Mouse (Mus musculus) stomach, postnatal 0 days (tissue): ENCODE results near the gene Lcn2.

Experiments
- CTCF ChIP-seq: IDR thresholded peaks from 2 replicates; pipeline ENCODE4 v1.5.1; 2016; ENCODE audit warnings: antibody characterized with exemption, low read depth, mild to moderate bottlenecking, moderate library complexity
- EP300 ChIP-seq: optimal IDR thresholded peaks from 2 replicates; pipeline ENCODE3; 2016; ENCODE audit warnings: antibody characterized with exemption

GRCm38 (mm10) chr2:32436686-32437372, 48.8 kb upstream of the Lcn2 start:
- TF ChIP-seq CTCF (no peak), EP300 (no peak)
